Mouse (Mus musculus): Measurements from ENCODE around the gene Hist1h2ao. TPM values are rescaled to one million over a fixed set of nuclear protein-coding genes. Genes with fewer than 3 reads are reported as not detected.
A peak's percentile ranks its signal among the peaks of the same experiment; 100 is the strongest.

Hist1h2ao gene
- total and polyA plus RNA-seq, 3 experiments: 693 TPM; not detected in 2

GRCm38 (mm10) chr13:21852215-21852945, 42.1 kb downstream of the Hist1h2ao start:
- no peaks in the 10 kb centered on the region for H3K9me3 ChIP-seq (replicated peaks; ENCODE audit: low read length)
- no peaks in the 10 kb centered on the region for H3K36me3 ChIP-seq (replicated peaks in 1 of 2; ENCODE audit: control insufficient read depth in 1 of 2, insufficient read depth in 1 of 2, low read length in 1 of 2)
- H3K27me3 ChIP-seq (replicated peaks): no peaks in the 10 kb centered on the region
- peak overlapping the region; percentile 8; the same call in 1 of the 2 replicates for H3K4me2 ChIP-seq (ENCODE audit: insufficient read depth, low read depth, poor library complexity, severe bottlenecking)
- TF ChIP-seq POLR2A (IDR thresholded peaks at IDR 0.05; ENCODE audit: low read depth, low read length) (no peak), MEF2A (IDR thresholded peaks at IDR 0.05; ENCODE audit: borderline replicate concordance, low read depth, low read length) (peak; percentile 92)
- no peaks in the 10 kb centered on the region for H3K79me2 ChIP-seq (replicated peaks; ENCODE audit: control insufficient read depth, extremely low read depth, insufficient read depth, poor library complexity, severe bottlenecking)
- H3K27ac ChIP-seq (ENCODE audit: insufficient read depth, low read depth): no peak overlapping the region
- H3K9ac ChIP-seq (ENCODE audit: insufficient read depth, low read depth): no peak overlapping the region
- DNase-seq (ENCODE audit: extremely low read depth): peak; percentile 37
- H3K4me1 ChIP-seq (ENCODE audit: control insufficient read depth in 1 of 2, insufficient read depth in 2 of 2): peaks cover 0 to 30% of the 10 kb centered on the region in 2 experiments; a peak in 3 of 4 replicates
- H3K4me3 ChIP-seq (replicated peaks in 1 of 3; ENCODE audit: low read depth in 2 of 3, low read length in 2 of 3, poor library complexity in 1 of 3): no peak overlapping the region
- in situ Hi-C loops (cut with MboI; ENCODE audit: low pct_ligation_motif_present, low pct_unique_long_range_greater_than_20kb, low sequenced_read_pairs) (loop anchor here (25.0 kb wide), 1 partner anchor 1585 kb away; no protein-coding TSS in a partner anchor), dilution Hi-C loops (cut with MboI; ENCODE audit: extremely low pct_ligation_motif_present, extremely low pct_unique_long_range_greater_than_20kb, low sequenced_read_pairs) (no loop called here)

- H3K4me2 ChIP-seq (ENCODE audit: insufficient read depth, low read depth, poor library complexity, severe bottlenecking): peak overlapping the region; percentile 26; the same call in 1 of the 2 replicates
- dilution Hi-C loops (cut with MboI; ENCODE audit: extremely low pct_ligation_motif_present, extremely low pct_unique_long_range_greater_than_20kb, low sequenced_read_pairs) (no loop called here), in situ Hi-C loops (cut with MboI; ENCODE audit: low pct_ligation_motif_present, low pct_unique_long_range_greater_than_20kb, low sequenced_read_pairs) (loop anchor here (25.0 kb wide), 1 partner anchor 1582 kb away; no protein-coding TSS in a partner anchor)
- H3K4me3 ChIP-seq (replicated peaks in 1 of 3; ENCODE audit: low read depth in 2 of 3, low read length in 2 of 3, poor library complexity in 1 of 3): peak overlapping the region in 1 of 3 experiments; percentile 81
- no peaks in the 10 kb centered on the region for H3K79me2 ChIP-seq (replicated peaks; ENCODE audit: control insufficient read depth, extremely low read depth, insufficient read depth, poor library complexity, severe bottlenecking)
- H3K9ac ChIP-seq (ENCODE audit: insufficient read depth, low read depth): peak overlapping the region; percentile 83; the same call in 1 of the 2 replicates
- H3K4me1 ChIP-seq (ENCODE audit: control insufficient read depth in 1 of 2, insufficient read depth in 2 of 2): peaks cover 0 to 30% of the 10 kb centered on the region in 2 experiments; a peak in 3 of 4 replicates
- no peaks in the 10 kb centered on the region for H3K9me3 ChIP-seq (replicated peaks; ENCODE audit: low read length)
- no peaks in the 10 kb centered on the region for H3K36me3 ChIP-seq (replicated peaks in 1 of 2; ENCODE audit: control insufficient read depth in 1 of 2, insufficient read depth in 1 of 2, low read length in 1 of 2)
- TF ChIP-seq TBP (conservative IDR thresholded peaks at IDR 0.05; ENCODE audit: low read depth, low read length) (peak; percentile 99), RCOR1 (conservative IDR thresholded peaks at IDR 0.05; ENCODE audit: low read depth, low read length) (no peak), SIN3A (IDR thresholded peaks at IDR 0.05; ENCODE audit: low read length) (no peak), E2F4 (IDR thresholded peaks at IDR 0.05; ENCODE audit: insufficient replicate concordance, low read depth, low read length) (peak; percentile 65; the same call in 1 of the 2 replicates), NRF1 (IDR thresholded peaks at IDR 0.05; ENCODE audit: low read depth, low read length) (peak; percentile 63; the same call in 1 of the 2 replicates), MAFK (IDR thresholded peaks at IDR 0.05; ENCODE audit: insufficient replicate concordance, low read length) (peak; percentile 96), ELF1 (IDR thresholded peaks at IDR 0.05; ENCODE audit: low read depth, low read length) (peak; percentile 98)
- no peak overlapping the region for H3K27ac ChIP-seq (ENCODE audit: insufficient read depth, low read depth)
- peaks cover 2% of the 10 kb centered on the region for H3K27me3 ChIP-seq (replicated peaks)
- DNase-seq (ENCODE audit: extremely low read depth): peak; percentile 85
Measured at GRCm38 (mm10) chr13:21855146-21855545, 44.9 kb downstream of the Hist1h2ao start.

GRCm38 (mm10) chr13:21855698-21856162, 45.5 kb downstream of the Hist1h2ao start:
- no peaks in the 10 kb centered on the region for H3K9me3 ChIP-seq (replicated peaks; ENCODE audit: low read length)
- H3K27me3 ChIP-seq (replicated peaks): peaks cover 2% of the 10 kb centered on the region
- no peaks in the 10 kb centered on the region for H3K79me2 ChIP-seq (replicated peaks; ENCODE audit: control insufficient read depth, extremely low read depth, insufficient read depth, poor library complexity, severe bottlenecking)
- peak overlapping the region; percentile 65 to 81 (median 69) for H3K4me3 ChIP-seq (replicated peaks in 1 of 3; ENCODE audit: low read depth in 2 of 3, low read length in 2 of 3, poor library complexity in 1 of 3)
- H3K27ac ChIP-seq (ENCODE audit: insufficient read depth, low read depth): no peak overlapping the region
- in situ Hi-C loops (cut with MboI; ENCODE audit: low pct_ligation_motif_present, low pct_unique_long_range_greater_than_20kb, low sequenced_read_pairs): loop anchor here (25.0 kb wide), 1 partner anchor 1582 kb away; no protein-coding TSS in a partner anchor
- H3K4me1 ChIP-seq (ENCODE audit: control insufficient read depth in 1 of 2, insufficient read depth in 2 of 2): peaks cover 0 to 28% of the 10 kb centered on the region in 2 experiments; a peak in 3 of 4 replicates
- dilution Hi-C loops (cut with MboI; ENCODE audit: extremely low pct_ligation_motif_present, extremely low pct_unique_long_range_greater_than_20kb, low sequenced_read_pairs): no loop called here
- DNase-seq (ENCODE audit: extremely low read depth): peak; percentile 84
- peak overlapping the region; percentile 50; the same call in 1 of the 2 replicates for H3K4me2 ChIP-seq (ENCODE audit: insufficient read depth, low read depth, poor library complexity, severe bottlenecking)
- no peaks in the 10 kb centered on the region for H3K36me3 ChIP-seq (replicated peaks in 1 of 2; ENCODE audit: control insufficient read depth in 1 of 2, insufficient read depth in 1 of 2, low read length in 1 of 2)
- H3K9ac ChIP-seq (ENCODE audit: insufficient read depth, low read depth): peak overlapping the region; percentile 83
- no peak for TF ChIP-seq MAX (IDR thresholded peaks at IDR 0.05; ENCODE audit: low read length)
- no peak for TF ChIP-seq IRF4 (IDR thresholded peaks at IDR 0.05; ENCODE audit: low read depth, low read length)
- no peak for TF ChIP-seq ZKSCAN1 (IDR thresholded peaks at IDR 0.05; ENCODE audit: borderline replicate concordance, low read depth, low read length)
- no peak for TF ChIP-seq TCF12 (IDR thresholded peaks at IDR 0.05; ENCODE audit: low read depth, low read length)
- TF ChIP-seq MYC (IDR thresholded peaks at IDR 0.05; ENCODE audit: low read depth, low read length): no peak
- TF ChIP-seq CTCF (conservative IDR thresholded peaks at IDR 0.05 in 1 of 2, IDR thresholded peaks at IDR 0.05 in 1 of 2; ENCODE audit: low read depth in 2 of 2, low read length in 2 of 2): no peak
- no peak for TF ChIP-seq ZC3H11A (IDR thresholded peaks at IDR 0.05; ENCODE audit: low read depth, low read length)
- TF ChIP-seq MEF2A (IDR thresholded peaks at IDR 0.05; ENCODE audit: borderline replicate concordance, low read depth, low read length): no peak
- TF ChIP-seq MAZ (IDR thresholded peaks at IDR 0.05; ENCODE audit: low read depth, low read length): no peak
- TF ChIP-seq RCOR1 (conservative IDR thresholded peaks at IDR 0.05; ENCODE audit: low read depth, low read length): no peak
- no peak for TF ChIP-seq JUND (conservative IDR thresholded peaks at IDR 0.05; ENCODE audit: low read depth, low read length)
- no peak for TF ChIP-seq ZMIZ1 (IDR thresholded peaks at IDR 0.05; ENCODE audit: low read depth, low read length)
- no peak for TF ChIP-seq ETS1 (conservative IDR thresholded peaks at IDR 0.05; ENCODE audit: low read depth, low read length)
- TF ChIP-seq NELFE (IDR thresholded peaks at IDR 0.05; ENCODE audit: low read depth, low read length): no peak
- 0 out of 2 replicates have a peak, but pooled peaks have one; percentile 58 for TF ChIP-seq NRF1 (IDR thresholded peaks at IDR 0.05; ENCODE audit: low read depth, low read length)
- peak; percentile 96 for TF ChIP-seq ELF1 (IDR thresholded peaks at IDR 0.05; ENCODE audit: low read depth, low read length)
- no peak for TF ChIP-seq USF1 (IDR thresholded peaks at IDR 0.05; ENCODE audit: low read depth, low read length)
